Mouse (Mus musculus): ENCODE measurements at regions not wholly inside any gene's neighbourhood (a gene's known extent, or its start where the extent isn't known, plus 50 kb on each side); places are given as distances from the start of the nearest gene placed in this dataset.

DNA sequence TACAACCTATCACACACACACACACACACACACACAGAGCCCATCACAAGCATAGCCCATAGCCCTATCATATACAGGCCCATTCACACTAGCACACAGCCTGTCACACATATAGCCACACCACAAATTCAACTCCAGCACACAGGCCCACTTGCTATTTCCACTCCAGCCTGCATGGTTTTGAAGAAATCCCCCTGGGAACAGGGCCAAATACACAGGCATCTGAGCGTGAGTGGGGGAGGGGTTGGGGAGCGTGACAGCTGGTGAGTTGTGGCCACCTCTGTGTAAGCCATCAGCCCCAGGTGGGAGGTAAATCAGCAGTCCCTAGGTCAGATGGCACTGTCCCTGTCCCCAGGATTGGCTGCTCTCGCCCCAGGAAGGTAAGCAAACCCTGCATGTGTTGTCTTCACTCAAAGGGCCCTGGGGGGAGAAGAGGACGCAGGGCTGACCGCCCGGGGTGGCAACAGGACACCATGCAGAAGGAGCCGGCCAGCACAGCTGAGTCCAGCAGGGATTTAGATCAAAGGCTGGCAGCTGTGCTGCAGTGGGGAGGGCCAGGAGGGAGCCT is 153.6 kb upstream of the Gm3448 start:
- DNase-seq (ENCODE audit: low spot score in 2 of 2), result peak in 1 of 2 experiments; percentile 45

DNA sequence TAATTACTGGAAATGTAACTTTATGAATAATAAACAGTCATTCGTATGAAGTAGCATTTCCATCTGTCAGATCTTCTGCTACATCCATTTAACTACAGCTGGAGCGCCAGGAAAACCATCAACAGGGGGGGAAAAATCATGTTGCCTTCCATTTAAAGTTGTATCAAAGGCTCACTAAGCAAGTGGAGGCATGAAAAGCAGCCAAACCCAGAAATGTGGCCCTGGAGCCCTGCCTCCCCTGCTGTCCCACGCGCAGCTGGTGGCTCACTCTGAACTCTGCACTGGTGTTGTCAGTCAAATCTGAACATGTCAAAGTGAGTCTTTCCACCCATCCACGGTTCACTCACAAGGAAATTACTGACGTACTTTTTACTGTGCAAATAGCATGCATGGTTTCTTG is 152.5 kb upstream of the Gm3448 start:
- no peak for DNase-seq (ENCODE audit: low spot score in 2 of 2)

DNA sequence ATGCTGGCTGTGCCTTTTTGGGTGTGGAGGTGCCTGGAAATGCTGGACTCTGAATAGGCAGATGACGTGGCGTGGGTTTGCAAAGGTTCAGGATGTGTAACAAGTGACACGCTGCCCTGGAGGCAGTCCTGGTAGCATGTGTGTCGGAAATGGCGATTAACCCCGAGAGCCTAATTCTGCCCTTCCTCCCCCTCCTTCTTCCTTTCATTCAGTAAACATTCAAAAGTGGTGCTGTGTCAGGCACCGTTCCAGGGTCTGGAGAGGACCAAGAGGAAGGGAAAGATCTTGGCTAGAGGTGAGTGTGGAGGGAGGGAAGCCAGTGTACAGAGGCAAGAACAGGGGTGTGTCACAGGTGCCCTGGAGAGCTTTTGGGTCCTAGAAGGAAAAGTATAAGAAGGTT is 151.5 kb upstream of the Gm3448 start:
- no peak for DNase-seq (ENCODE audit: low spot score in 2 of 2)

DNA sequence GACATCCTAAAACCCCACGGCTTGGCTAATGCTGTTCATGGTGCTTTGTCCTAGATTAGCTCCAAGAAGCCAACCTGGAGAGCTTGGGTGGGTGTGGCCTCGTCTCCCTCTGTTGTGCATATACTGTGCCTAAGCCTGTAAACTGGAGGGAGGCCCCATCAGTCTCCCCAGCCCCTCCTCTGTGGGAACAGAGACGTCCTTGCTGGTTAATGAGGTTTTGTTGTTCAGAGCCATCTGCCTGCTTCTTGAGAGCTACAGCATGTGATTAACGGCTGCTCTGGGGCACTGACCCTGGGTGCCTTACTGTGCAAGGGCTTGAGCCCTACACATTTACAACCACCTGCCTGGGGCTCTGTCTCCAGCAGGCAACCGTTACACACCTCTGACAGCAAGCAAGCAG is 143.9 kb upstream of the Gm3448 start:
- no peak for DNase-seq (ENCODE audit: low spot score in 2 of 2)

DNA sequence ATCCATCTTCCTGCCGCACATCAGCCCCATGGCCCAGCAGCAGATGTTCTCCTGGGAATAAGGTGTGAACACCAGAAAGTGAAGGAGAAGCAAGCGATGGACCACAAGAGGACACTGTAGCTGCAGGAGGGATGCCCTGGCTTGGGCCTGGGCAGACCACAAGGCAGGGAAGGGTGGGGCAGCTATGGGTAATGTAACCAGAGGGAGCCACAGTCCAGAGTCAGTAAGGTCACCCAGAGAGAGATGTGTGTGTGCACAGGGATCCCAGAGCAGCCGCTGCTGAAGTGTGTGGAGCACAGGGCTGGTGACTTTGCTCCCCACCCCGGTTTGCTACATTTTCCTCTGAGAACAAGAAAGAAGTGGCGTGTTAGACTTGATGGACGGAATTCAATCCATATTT is 142.5 kb upstream of the Gm3448 start:
- DNase-seq (ENCODE audit: low spot score in 2 of 2), result no peak

DNA sequence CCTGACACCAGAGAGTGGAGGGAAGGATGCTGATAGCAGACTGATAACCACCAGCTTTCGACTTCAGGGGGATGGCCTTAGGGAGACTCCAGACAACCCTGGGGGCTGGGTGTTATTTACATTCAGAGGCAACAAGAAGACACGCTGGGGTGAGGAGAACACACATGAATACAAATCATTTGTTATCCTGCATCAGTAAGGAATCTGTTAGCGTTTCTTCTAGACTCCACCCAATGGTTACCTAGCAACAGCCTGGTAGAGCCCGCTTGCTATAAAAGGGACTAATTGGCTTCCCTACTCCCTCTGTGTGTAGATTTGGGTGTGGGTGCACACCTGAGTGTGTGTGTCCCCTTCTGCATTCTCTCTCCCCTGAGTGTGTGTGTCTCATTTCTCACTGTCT is 140.8 kb upstream of the Gm3448 start:
- no peak for DNase-seq (ENCODE audit: low spot score in 2 of 2)

DNA sequence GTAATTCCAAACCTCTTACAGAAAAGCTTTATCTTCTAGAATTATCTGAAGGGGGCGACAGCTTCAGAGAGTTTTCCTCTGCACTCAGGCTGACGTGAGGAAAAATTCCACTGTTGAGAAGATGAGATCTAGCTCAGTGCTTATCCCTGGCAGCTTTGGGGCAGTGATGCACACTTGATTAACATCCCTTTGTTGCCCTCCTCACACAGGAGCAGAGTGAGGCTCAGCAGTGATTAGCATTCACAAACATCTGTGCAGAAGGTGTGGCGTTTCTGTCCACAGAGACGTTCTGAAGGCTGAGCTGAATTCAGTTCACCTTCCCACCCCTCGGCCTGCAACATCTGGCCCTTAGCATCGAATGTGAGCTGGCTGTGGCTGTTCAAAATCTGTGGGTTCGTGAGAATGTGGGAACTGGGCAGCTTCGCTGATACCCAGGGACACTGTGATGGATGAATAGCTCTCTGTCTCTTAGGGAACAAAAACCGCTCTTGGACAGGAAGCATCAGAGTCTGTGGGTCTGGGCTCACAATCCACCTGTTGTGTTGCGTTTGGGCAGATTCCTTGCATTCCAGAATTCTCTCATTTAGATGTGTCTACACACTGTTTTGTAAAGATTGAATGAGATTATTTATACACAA is 139.0 kb upstream of the Gm3448 start:
- peak; percentile 41 to 53 for DNase-seq (ENCODE audit: low spot score in 2 of 2)

DNA sequence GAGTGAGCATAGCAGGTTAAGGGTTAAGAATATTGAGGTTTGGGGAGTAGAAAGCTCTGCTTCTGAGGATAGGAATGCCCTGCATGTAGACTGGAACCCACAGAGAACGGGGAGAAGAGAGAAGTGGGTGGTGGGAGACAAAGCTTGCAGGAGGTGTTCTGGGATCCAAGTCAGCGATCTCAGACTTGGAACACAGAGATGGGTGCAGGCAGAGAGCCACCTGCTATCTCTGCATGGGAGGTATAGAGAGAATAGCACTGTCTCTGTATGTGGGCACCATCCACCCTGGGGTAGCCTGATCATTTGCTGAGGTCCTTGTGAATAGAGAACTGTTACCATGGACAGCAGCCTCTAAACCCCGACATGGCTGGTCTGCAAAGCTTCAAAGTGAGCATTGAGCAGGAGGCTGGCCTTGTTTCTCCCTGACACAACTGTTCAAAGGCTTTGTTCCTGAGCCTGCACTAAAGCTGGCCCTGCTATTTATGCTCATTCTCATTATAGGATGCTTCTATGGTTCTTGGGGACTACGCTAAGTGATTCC is 138.1 kb upstream of the Gm3448 start:
- DNase-seq (ENCODE audit: low spot score in 2 of 2), result no peak

DNA sequence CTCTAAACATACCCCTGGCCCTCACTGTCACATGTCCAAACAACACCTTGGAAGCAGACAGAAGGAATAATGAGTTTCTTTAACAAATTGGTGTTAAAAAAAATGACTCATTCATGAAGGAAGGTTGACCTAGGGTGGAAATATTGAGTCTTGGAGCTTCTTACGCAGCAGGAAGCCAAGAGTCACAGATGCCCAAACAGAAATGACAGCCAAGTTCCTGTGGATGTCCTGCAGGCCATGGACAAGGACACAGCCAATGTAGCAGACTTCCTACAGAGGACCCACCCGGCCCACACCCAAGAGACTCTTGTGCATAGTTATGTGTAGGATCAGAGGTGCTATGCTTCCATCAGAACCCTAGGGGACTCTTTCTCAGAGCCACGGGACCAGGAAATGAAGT is 136.1 kb upstream of the Gm3448 start:
- DNase-seq (ENCODE audit: low spot score in 2 of 2), result no peak

DNA sequence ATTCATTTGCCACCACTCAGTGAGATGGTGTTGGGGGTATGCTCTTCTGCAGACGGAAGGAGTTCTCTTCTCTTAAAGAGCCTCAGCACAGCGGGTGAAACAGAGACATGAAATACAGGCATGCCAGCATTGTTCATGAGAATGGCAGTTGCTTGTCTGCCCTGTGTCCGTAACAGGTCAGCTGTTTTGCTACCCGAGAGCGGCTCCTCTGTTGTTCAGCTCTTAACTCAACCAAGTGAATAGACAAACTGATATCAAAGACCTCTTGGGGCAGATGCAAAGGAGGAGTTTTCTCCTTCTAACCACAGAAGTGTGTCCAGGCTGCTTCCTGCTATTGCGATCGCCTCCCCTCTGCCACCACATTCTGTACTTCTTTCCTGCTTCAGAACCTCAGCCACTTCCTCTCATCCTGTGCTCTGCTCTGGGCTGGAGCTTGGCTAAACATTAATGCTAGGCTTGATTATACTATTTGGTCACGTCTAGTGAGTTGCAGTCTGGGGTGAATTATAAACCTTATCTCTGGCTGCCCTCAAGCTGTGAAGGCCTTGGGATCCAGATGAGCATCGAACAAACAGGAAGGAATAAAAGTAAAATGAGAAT is 133.1 kb upstream of the Gm3448 start:
- DNase-seq (ENCODE audit: low spot score in 2 of 2), result no peak

DNA sequence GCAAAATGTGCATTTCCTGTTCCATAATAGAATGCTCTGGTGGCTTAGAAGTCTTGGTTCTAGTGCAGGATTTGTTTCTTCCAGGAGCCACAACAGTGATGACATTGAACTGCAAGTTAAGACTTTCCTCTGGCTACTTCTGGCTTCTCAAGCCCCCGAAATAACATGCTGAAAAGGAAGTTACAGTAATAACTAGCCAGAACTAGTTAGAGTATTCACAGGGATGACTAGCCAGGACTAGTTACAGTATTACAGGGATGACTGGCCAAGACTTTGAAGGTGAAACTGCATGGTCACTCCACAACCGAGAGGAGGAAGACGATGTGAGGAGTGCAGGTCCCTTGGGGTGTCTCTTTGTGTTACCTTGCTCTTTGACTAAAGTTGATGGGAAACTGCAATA is 126.6 kb upstream of the Gm3448 start:
- no peak for DNase-seq (ENCODE audit: low spot score in 2 of 2)

DNA sequence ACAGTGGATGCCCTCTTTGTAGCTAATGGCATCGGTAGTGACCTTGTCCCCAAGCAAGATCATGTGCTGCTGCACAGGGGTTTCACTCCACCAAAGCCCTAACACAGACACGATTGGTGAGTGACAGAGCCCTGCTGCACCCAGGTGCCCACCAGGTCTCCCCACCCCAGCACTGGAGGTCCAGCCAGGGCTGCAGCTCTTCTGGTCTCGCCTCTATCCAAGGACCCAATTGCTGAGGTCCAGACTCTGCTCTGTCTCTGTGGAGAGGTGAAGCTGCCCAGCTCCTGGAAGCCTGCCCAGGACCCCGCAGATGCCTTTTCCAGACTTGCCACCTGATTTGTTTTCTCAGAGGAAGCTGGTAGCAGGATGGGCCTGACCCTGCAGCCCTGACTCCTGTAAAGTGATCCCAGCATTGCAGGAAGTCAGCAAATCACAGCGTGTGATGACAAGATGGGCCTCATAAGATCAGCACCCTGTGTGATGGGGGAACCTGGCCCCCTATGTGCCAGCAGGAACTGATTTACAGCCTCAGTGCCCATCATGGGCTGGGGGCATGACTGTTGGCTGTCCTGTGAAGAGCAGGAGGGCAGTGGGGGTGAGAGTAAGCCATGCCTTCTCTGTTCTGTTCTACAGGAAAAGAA is 116.5 kb upstream of the Gm3448 start:
- DNase-seq (ENCODE audit: low spot score in 2 of 2), result no peak

DNA sequence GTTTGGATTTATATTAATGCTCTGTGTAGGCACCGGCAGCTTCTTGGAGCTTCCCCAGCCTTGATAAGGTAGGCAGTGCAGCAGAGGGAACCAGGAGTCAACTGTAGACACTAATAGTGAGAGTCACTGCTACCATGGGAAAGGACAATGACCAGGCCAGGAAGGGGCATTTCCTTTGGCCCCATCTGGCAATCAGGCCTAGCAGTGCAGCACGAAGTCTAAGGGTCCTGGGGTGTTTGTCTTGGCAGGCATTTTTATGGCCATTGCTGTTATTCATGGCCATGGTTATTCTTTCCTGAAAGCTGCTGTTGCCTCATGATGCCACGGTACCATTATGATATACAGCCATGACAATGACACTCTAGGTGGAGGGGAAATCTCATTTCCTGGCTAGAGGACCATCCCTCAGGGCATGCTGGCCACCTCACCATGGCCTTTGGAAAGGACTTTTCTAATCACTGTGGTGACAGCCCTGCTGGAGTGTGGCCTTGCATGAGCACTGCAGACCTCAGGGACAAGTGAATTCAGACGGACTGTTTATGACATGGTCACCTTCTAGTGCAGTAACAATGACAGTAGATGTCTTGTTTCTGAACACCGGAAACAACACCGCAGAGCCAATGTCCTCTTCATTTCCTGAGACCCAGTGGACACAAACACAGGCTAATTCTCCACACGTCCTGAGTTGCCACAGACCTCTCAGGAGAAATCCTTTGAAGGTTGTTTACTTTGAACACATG is 111.8 kb upstream of the Gm3448 start:
- DNase-seq (ENCODE audit: low spot score in 2 of 2), result no peak

DNA sequence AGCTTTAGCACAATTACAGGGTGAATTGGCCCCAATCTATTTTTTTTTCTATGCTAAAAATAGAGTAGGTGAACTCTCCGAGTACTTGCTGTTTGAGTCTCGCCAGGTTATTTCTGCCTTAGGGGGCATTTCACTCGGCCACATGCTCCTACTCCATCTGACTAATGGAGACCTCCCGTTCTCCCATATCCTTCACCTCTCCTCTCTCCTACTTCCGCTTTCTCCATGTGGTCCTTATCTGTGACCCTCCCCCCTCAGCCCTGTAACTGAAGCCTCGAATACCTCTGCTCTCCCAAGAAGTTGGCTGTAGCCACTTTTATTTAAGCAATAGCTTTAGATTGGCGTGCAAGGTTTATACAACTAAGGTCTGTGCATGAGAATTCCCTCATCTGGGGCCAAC is 111.1 kb upstream of the Gm3448 start:
- DNase-seq (ENCODE audit: low spot score in 2 of 2), result no peak

DNA sequence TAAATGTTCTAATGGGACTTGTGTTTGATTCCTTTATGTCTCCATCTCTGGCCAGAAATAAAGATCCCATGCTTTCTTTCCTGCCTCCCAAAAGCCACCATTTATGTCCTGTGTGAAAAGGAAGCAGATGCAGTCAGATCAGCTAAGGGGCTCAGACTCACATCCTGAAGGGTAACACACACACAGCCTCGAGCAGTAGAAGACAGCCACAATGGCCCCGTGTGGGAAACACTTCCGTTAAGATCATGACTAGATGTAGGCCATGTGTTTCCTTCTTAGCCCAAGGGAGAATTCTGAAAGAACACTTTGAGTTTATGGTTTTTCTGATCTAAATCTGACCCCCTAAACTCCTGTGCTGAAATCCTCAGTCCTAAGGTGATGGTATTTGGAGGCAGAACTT is 110.4 kb upstream of the Gm3448 start:
- DNase-seq (ENCODE audit: low spot score in 2 of 2), result no peak

DNA sequence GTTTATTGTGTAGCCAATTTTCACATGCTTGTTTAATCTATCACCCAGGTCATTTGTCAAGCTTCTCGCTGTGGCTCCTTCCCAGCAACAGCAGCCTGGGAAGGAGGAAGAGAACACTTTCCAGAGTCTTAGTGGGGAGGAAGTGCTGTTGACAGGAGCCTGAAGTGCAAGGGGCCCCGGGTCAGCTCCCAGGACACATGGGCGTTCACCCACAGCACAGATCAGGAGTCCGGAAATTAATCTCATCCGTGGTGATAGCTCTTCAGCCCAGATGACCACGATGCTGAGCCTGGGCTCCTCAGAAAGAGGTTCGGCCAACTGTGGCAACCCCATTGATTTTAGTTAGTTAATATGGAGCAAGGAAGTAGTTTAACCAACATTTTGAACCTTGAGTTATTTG is 105.3 kb upstream of the Gm3448 start:
- no peak for DNase-seq (ENCODE audit: low spot score in 2 of 2)

DNA sequence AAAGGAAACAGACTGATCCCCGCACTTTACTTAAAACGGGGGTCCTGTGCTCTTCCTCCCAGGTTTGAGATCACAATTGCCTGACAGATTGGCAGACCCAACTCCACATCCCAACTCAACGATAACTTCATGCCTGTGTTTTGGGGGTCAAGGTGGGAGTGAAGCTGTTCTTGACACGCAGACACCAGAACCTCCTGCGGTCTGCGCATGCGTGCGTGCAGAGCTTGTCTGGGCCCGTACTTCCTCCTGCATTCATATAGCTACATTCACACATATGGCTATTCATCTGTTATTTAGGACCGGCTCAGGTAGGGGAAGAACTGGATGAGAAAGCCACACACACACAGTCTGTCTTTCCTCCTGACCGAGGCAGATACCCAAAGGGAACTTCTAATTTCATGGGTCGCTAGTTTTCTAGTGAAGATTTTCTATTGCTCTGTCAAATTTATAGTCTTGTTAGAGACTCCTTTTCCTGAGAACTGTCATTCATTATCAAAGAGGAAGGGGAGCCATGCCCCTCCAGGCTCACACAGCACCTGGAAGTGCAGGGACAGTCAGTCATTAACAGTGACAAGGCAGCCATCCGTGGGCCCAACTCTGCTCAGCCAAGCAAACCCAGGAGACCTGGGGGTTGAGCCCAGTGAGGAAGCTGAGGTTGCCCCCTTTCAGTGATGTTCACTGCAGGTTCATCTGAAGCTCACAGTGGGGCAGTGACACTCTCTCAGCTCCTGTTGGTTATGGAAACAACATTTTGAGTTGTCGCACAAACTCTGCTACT is 104.0 kb upstream of the Gm3448 start:
- no peak for DNase-seq (ENCODE audit: low spot score in 2 of 2)

DNA sequence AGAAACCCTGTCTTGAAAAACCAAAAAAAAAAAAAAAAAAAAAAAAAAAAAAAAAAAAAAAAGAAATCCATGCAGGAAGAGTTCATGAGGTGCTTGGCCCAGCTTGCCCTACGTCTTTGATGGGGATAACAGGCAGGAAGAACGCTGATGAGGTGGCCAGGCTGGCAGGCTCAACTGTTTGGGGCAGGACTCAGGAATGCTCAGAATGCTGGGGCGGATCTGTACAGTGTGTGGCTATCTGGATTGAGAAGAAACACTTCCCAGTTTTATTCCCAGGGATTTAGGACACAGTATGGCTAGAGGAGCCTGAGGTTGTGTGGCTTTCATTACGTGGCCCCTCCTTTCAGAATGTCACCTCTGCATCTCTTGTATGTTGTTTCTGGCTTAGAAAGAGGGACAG is 99.1 kb upstream of the Gm3448 start:
- DNase-seq (ENCODE audit: low spot score in 2 of 2), result no peak
